Mouse (Mus musculus): ENCODE data around the gene Phb2. TPM values are rescaled to one million over a fixed set of nuclear protein-coding genes. Genes with fewer than 3 reads are reported as not detected.

Gene Phb2
- polyA plus RNA-seq, 1 experiment: 329 TPM

DNA sequence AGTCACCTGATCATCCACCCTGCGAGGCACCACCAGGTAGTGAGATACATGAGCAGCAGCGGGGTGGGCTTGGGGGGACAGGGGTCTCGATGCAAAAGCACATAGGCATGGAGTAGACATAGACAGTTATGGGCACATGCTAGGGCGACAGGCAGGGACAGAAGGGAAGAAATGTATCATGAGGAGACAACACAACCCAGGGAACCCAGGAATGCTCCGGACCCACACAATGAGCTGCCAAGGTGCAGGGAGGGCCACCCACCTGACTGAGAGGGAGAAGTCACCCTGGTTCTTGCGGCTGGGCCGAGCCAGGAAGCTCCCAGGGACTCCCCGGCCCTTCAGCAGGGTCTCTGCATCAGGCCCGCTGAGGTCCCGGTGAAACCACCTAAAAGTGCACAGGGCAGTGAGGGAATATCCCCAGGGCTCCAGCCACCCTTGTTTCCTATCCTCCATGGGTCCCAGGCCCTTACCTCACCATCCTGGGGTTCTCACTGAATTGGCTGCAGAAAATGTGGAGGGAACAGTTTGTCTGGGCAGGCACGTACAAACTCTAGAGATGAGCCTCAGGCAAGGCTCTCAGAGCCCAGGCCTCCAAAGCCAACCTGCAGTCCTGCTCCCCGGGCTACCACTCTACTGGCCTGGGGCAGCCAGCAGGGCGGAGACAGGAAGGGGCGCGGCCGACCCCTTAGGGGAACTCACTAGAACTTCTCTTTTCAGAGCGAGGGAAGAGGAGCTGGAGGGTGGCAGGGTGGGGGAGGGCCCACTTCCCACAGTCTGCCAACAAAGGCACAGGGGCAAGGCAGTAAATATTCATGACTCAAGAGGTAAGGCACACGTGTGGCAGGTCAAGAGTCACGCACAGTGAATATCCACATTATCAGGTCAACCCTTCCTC is 20.6 kb downstream of the Phb2 start:
- Histone ChIP-seq H3K27me3 (ENCODE audit: control insufficient read depth, insufficient read depth, low read length, poor library complexity, severe bottlenecking) (no peaks in the 10 kb centered on the region), H3K9ac (ENCODE audit: low read depth, poor library complexity, severe bottlenecking) (peak overlapping the region; percentile 43), H3K4me3 (ENCODE audit: low read depth, low read length) (peak overlapping the region; percentile 60), H3K4me1 (ENCODE audit: control insufficient read depth, insufficient read depth, low read length) (peaks cover 9% of the 10 kb centered on the region), H3K9me3 (replicated peaks; ENCODE audit: control insufficient read depth, insufficient read depth, low read length, poor library complexity, severe bottlenecking) (no peaks in the 10 kb centered on the region), H3K27ac (ENCODE audit: insufficient read depth, low read length) (peak overlapping the region; percentile 41), H3K36me3 (ENCODE audit: control insufficient read depth, insufficient read depth, low read length, poor library complexity, severe bottlenecking) (no peaks in the 10 kb centered on the region)
- TF ChIP-seq POLR2A (IDR thresholded peaks at IDR 0.05; ENCODE audit: insufficient read depth, low read length): peak; percentile 26
- TF ChIP-seq EP300 (IDR thresholded peaks at IDR 0.05; ENCODE audit: insufficient read depth, low read depth, low read length): peak; percentile 79
- TF ChIP-seq CTCF (IDR thresholded peaks at IDR 0.05; ENCODE audit: low read depth, low read length): no peak

DNA sequence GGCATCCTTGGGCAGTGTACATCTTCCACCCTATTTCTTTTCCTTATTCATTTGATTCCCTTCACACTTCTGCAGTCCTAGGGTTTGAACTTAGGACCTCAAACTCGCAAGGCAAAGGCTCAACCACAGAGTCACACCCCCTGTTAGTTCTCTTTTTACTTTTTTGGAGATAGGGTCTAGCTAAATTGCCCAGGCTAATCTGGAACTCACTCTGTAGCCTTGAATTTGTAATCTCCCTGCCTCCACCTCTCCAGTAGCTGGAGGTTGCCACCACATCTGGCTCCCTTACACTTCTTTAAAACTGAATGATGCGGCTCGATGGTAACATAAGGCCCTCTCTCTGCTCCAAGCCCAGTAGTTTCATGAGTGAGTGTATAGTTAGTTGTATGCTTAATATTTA is 22.3 kb downstream of the Phb2 start:
- Histone ChIP-seq H3K27me3 (ENCODE audit: control insufficient read depth, insufficient read depth, low read length, poor library complexity, severe bottlenecking) (no peaks in the 10 kb centered on the region), H3K9ac (ENCODE audit: low read depth, poor library complexity, severe bottlenecking) (no peak overlapping the region), H3K4me1 (ENCODE audit: control insufficient read depth, insufficient read depth, low read length) (peaks cover 9% of the 10 kb centered on the region), H3K27ac (ENCODE audit: insufficient read depth, low read length) (no peak overlapping the region), H3K36me3 (ENCODE audit: control insufficient read depth, insufficient read depth, low read length, poor library complexity, severe bottlenecking) (no peaks in the 10 kb centered on the region), H3K4me3 (ENCODE audit: low read depth, low read length) (no peak overlapping the region), H3K9me3 (replicated peaks; ENCODE audit: control insufficient read depth, insufficient read depth, low read length, poor library complexity, severe bottlenecking) (no peaks in the 10 kb centered on the region)
- TF ChIP-seq CTCF (IDR thresholded peaks at IDR 0.05; ENCODE audit: low read depth, low read length) (no peak), POLR2A (IDR thresholded peaks at IDR 0.05; ENCODE audit: insufficient read depth, low read length) (no peak), EP300 (IDR thresholded peaks at IDR 0.05; ENCODE audit: insufficient read depth, low read depth, low read length) (no peak)

DNA sequence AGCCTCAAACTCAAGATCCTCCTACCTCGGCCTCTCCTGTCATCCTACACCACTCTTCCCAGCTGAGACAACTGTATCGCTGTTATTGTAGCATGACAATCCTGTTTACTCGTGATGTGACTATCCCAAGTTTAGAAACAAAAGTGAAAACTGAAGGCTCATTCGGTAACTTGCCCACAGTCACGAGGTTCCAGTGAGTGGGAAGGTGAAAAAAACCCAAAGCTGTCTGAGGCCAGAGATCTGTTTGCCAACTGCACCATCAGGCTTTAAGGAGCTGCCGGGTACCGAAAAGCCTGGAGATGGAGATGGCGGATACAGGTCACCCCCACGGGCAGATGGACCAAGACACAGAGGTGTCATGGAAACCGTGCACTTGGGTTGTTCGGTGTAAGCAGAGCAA is 24.9 kb downstream of the Phb2 start:
- TF ChIP-seq EP300 (IDR thresholded peaks at IDR 0.05; ENCODE audit: insufficient read depth, low read depth, low read length) (no peak), CTCF (IDR thresholded peaks at IDR 0.05; ENCODE audit: low read depth, low read length) (no peak), POLR2A (IDR thresholded peaks at IDR 0.05; ENCODE audit: insufficient read depth, low read length) (no peak)
- Histone ChIP-seq H3K4me1 (ENCODE audit: control insufficient read depth, insufficient read depth, low read length) (peaks cover 8% of the 10 kb centered on the region), H3K9ac (ENCODE audit: low read depth, poor library complexity, severe bottlenecking) (no peak overlapping the region), H3K36me3 (ENCODE audit: control insufficient read depth, insufficient read depth, low read length, poor library complexity, severe bottlenecking) (no peaks in the 10 kb centered on the region), H3K27ac (ENCODE audit: insufficient read depth, low read length) (no peak overlapping the region), H3K4me3 (ENCODE audit: low read depth, low read length) (no peak overlapping the region), H3K9me3 (replicated peaks; ENCODE audit: control insufficient read depth, insufficient read depth, low read length, poor library complexity, severe bottlenecking) (no peaks in the 10 kb centered on the region), H3K27me3 (ENCODE audit: control insufficient read depth, insufficient read depth, low read length, poor library complexity, severe bottlenecking) (no peaks in the 10 kb centered on the region)

DNA sequence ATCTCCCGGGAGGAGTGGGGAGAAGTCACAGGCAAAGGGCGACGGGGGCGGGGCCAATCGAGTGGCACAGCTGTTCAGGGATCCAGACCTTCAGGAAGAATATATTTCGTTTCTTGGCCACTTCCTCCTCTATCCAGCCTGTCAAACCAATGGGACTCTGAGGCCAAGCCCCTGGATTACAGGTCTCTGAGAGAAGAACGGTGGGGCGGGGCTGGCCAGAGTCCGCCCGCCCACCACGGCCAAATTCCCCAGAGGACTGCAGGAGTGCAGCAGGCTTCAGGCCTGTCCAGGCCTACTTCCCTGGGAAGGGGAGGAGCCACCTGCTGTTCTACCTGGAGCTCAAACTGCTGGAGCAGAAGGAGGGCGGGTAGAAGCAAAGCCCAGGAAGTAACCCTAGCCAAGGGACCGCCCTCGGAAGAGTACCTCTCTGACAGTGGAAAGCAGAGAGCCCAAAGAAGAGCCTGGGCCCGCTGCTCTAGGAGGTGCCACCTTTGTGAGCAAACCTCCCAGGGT is 26.4 kb downstream of the Phb2 start, which contains the start of gene Ptpn6:
Ptpn6 (minus strand) TSS at position 204 of the 513 bp plus-strand sequence.
- H3K27ac ChIP-seq (ENCODE audit: insufficient read depth, low read length): peak within 1 kb of the TSS; percentile 12; the same call in 1 of the 2 replicates
- H3K4me1 ChIP-seq (ENCODE audit: control insufficient read depth, insufficient read depth, low read length): peaks cover 2% of the 10 kb centered on the region
- H3K4me3 ChIP-seq (ENCODE audit: low read depth, low read length): peak within 1 kb of the TSS; percentile 26
- no peak for TF ChIP-seq CTCF (IDR thresholded peaks at IDR 0.05; ENCODE audit: low read depth, low read length)
- TF ChIP-seq POLR2A (IDR thresholded peaks at IDR 0.05; ENCODE audit: insufficient read depth, low read length): no peak
- TF ChIP-seq EP300 (IDR thresholded peaks at IDR 0.05; ENCODE audit: insufficient read depth, low read depth, low read length): no peak
- peak within 1 kb of the TSS; percentile 18; the same call in 1 of the 2 replicates for H3K9ac ChIP-seq (ENCODE audit: low read depth, poor library complexity, severe bottlenecking)
- no peaks in the 10 kb centered on the region for H3K36me3 ChIP-seq (ENCODE audit: control insufficient read depth, insufficient read depth, low read length, poor library complexity, severe bottlenecking)
- no peaks in the 10 kb centered on the region for H3K27me3 ChIP-seq (ENCODE audit: control insufficient read depth, insufficient read depth, low read length, poor library complexity, severe bottlenecking)
- no peaks in the 10 kb centered on the region for H3K9me3 ChIP-seq (replicated peaks; ENCODE audit: control insufficient read depth, insufficient read depth, low read length, poor library complexity, severe bottlenecking)

DNA sequence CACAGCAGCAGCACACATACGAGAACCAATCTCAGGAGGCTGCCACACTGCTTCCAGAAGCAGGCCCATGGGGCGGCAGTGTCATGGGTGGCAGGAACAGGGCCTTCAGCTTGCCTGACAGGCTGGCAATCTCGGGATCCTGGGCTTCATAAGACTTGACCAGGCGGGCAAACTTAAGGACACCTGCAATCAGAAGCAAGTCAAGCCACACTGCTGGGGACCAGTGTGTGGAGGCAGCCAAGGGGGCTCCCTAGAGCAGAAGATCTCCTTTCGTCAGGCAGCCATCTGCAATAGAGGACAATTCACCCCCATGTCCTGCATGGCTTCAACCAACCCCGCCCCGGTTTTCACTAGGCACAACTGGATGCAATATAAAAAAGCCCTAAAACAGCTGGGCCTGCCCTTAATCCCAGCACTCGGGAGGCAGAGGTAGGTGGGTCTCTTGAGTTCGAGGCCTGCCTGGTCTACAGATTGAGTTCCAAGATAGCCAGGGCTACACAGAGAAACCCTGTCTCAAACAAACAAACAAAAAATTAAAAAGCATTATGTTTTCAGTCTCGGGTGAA is 27.2 kb downstream of the Phb2 start:
- Histone ChIP-seq H3K27me3 (ENCODE audit: control insufficient read depth, insufficient read depth, low read length, poor library complexity, severe bottlenecking) (no peaks in the 10 kb centered on the region), H3K9ac (ENCODE audit: low read depth, poor library complexity, severe bottlenecking) (peak overlapping the region; percentile 2; the same call in 1 of the 2 replicates), H3K27ac (ENCODE audit: insufficient read depth, low read length) (peak overlapping the region; percentile 6; the same call in 1 of the 2 replicates), H3K9me3 (replicated peaks; ENCODE audit: control insufficient read depth, insufficient read depth, low read length, poor library complexity, severe bottlenecking) (no peaks in the 10 kb centered on the region), H3K4me1 (ENCODE audit: control insufficient read depth, insufficient read depth, low read length) (peaks cover 2% of the 10 kb centered on the region), H3K36me3 (ENCODE audit: control insufficient read depth, insufficient read depth, low read length, poor library complexity, severe bottlenecking) (no peaks in the 10 kb centered on the region), H3K4me3 (ENCODE audit: low read depth, low read length) (no peak overlapping the region)
- no peak for TF ChIP-seq CTCF (IDR thresholded peaks at IDR 0.05; ENCODE audit: low read depth, low read length)
- no peak for TF ChIP-seq EP300 (IDR thresholded peaks at IDR 0.05; ENCODE audit: insufficient read depth, low read depth, low read length)
- no peak for TF ChIP-seq POLR2A (IDR thresholded peaks at IDR 0.05; ENCODE audit: insufficient read depth, low read length)
